ENCODE assay signal across 11 mouse cellular contexts in genomic region chr11:117030471-117031101, GRCm38 (mm10).
DNase-seq lines count a peak whose midpoint lies in the region; ATAC-seq lines count a peak whose summit lies in the region.
"Had no signal": no experiment of that assay in that cellular context is flagged by ENCODE, and none has a peak within 500 bp of the region (broad histone marks: within the 10 kb centered on the region; RNA-seq: fewer than 3 reads in every experiment).

No protein-coding gene starts in this region.

- no peak overlapping the region for H3K4me3 ChIP-seq in hindbrain, embryonic 10.5 days
- no peak overlapping the region for H3K4me3 ChIP-seq in hindbrain, embryonic 11.5 days (ENCODE audit: low read depth, low read length)
- H3K4me3 ChIP-seq in midbrain, embryonic 14.5 days (replicated peaks; ENCODE audit: low read depth, low read length): no peak overlapping the region
- H3K4me3 ChIP-seq: megakaryocyte, embryonic 14.5 days; stomach, embryonic 15.5 days had no signal

- H3K36me3 ChIP-seq in hindbrain, embryonic 10.5 days: no peaks in the 10 kb centered on the region
- H3K36me3 ChIP-seq in hindbrain, embryonic 11.5 days (ENCODE audit: control insufficient read depth, insufficient read depth, low read length): no peaks in the 10 kb centered on the region
- H3K36me3 ChIP-seq in midbrain, embryonic 14.5 days (ENCODE audit: control insufficient read depth, insufficient read depth, low read length): no peaks in the 10 kb centered on the region
- H3K36me3 ChIP-seq: stomach, embryonic 15.5 days had no signal

- H3K9ac ChIP-seq in hindbrain, embryonic 11.5 days (ENCODE audit: low read depth, low read length): no peak overlapping the region
- H3K9ac ChIP-seq in midbrain, embryonic 14.5 days (replicated peaks; ENCODE audit: low read length): 0 out of 2 replicates have a peak overlapping the region, but pooled peaks have one; percentile 1
- H3K9ac ChIP-seq: stomach, embryonic 15.5 days had no signal

- peak overlapping the region; percentile 69 for H3K27ac ChIP-seq in hindbrain, embryonic 10.5 days
- no peak overlapping the region for H3K27ac ChIP-seq in hindbrain, embryonic 11.5 days (ENCODE audit: low read depth, low read length)
- peak overlapping the region; percentile 66 for H3K27ac ChIP-seq in midbrain, embryonic 14.5 days (replicated peaks; ENCODE audit: low read depth, low read length)
- H3K27ac ChIP-seq: kidney, postnatal 0 days; stomach, embryonic 15.5 days had no signal

- H3K27me3 ChIP-seq in hindbrain, embryonic 10.5 days (ENCODE audit: insufficient read depth, poor library complexity, severe bottlenecking): peaks cover 5% of the 10 kb centered on the region
- no peaks in the 10 kb centered on the region for H3K27me3 ChIP-seq in hindbrain, embryonic 11.5 days (ENCODE audit: control insufficient read depth, insufficient read depth, low read length)
- no peaks in the 10 kb centered on the region for H3K27me3 ChIP-seq in midbrain, embryonic 14.5 days (ENCODE audit: control insufficient read depth, insufficient read depth, low read length)
- H3K27me3 ChIP-seq: stomach, embryonic 15.5 days had no signal

- H3K4me1 ChIP-seq in hindbrain, embryonic 10.5 days (replicated peaks): peaks cover 48% of the 10 kb centered on the region
- H3K4me1 ChIP-seq in hindbrain, embryonic 11.5 days (replicated peaks; ENCODE audit: control insufficient read depth, insufficient read depth, low read length): peaks cover 9% of the 10 kb centered on the region
- peaks cover 31% of the 10 kb centered on the region for H3K4me1 ChIP-seq in midbrain, embryonic 14.5 days (ENCODE audit: control insufficient read depth, insufficient read depth, low read length)

- DNase-seq in hindbrain, embryonic 10.5 days (ENCODE audit: low spot score): no peak
- no peak for DNase-seq in hindbrain, embryonic 11.5 days (ENCODE audit: low spot score)
- peak; percentile 20 for DNase-seq in MEL-GATA-1-ER (ENCODE audit: extremely low read depth, low read depth)
- DNase-seq in frontal cortex, adult 2 months (ENCODE audit: extremely low spot score in 1 of 2, low spot score in 1 of 2): peak; percentile 60 to 79
- DNase-seq in midbrain, embryonic 14.5 days: peak; percentile 51
- DNase-seq in kidney, postnatal 25 days: no peak
- no peak for DNase-seq in urinary bladder, postnatal 14 days (ENCODE audit: low spot score)
- DNase-seq in kidney, postnatal 4 days: no peak

- WGBS in hindbrain, embryonic 10.5 days: 77% methylated on average over 8 of the region's 8 CpGs
- 69% methylated on average over 8 of the region's 8 CpGs for WGBS in hindbrain, embryonic 11.5 days
- 63% methylated on average over 8 of the region's 8 CpGs for WGBS in midbrain, embryonic 14.5 days

- no peaks in the 10 kb centered on the region for H3K9me3 ChIP-seq in hindbrain, embryonic 10.5 days
- no peaks in the 10 kb centered on the region for H3K9me3 ChIP-seq in hindbrain, embryonic 11.5 days (ENCODE audit: control insufficient read depth, low read length)
- H3K9me3 ChIP-seq in midbrain, embryonic 14.5 days (ENCODE audit: control insufficient read depth, low read length): no peaks in the 10 kb centered on the region
- H3K9me3 ChIP-seq: stomach, embryonic 15.5 days had no signal

- ATAC-seq in hindbrain, embryonic 11.5 days (ENCODE audit: low FRiP score): no peak
- no peak for ATAC-seq in midbrain, embryonic 14.5 days (ENCODE audit: low FRiP score, low TSS enrichment)

- no peak overlapping the region for H3K4me2 ChIP-seq in hindbrain, embryonic 11.5 days (replicated peaks; ENCODE audit: low read depth, low read length)
- no peak overlapping the region for H3K4me2 ChIP-seq in midbrain, embryonic 14.5 days (ENCODE audit: low read length)
- H3K4me2 ChIP-seq: stomach, embryonic 15.5 days had no signal

Comparison
In these comparisons a context has a peak if more than half of its experiments do, and no peak if none do; other contexts are left out.
1. DNase-seq: peak in MEL-GATA-1-ER (single experiment), frontal cortex, adult 2 months (2 of 2) and midbrain, embryonic 14.5 days (single experiment); none in hindbrain, embryonic 10.5 days (single experiment), hindbrain, embryonic 11.5 days (single experiment), kidney, postnatal 25 days (0 of 2), urinary bladder, postnatal 14 days (single experiment) and kidney, postnatal 4 days (0 of 2).